Mouse (Mus musculus): ENCODE measurements around the gene Gm45234.
"Not testable (repeated sequence)": the region's sequence is repeated elsewhere in the genome, so short reads cannot be mapped to it uniquely, and the experiment has no call there.

Gm45234 gene

DNA sequence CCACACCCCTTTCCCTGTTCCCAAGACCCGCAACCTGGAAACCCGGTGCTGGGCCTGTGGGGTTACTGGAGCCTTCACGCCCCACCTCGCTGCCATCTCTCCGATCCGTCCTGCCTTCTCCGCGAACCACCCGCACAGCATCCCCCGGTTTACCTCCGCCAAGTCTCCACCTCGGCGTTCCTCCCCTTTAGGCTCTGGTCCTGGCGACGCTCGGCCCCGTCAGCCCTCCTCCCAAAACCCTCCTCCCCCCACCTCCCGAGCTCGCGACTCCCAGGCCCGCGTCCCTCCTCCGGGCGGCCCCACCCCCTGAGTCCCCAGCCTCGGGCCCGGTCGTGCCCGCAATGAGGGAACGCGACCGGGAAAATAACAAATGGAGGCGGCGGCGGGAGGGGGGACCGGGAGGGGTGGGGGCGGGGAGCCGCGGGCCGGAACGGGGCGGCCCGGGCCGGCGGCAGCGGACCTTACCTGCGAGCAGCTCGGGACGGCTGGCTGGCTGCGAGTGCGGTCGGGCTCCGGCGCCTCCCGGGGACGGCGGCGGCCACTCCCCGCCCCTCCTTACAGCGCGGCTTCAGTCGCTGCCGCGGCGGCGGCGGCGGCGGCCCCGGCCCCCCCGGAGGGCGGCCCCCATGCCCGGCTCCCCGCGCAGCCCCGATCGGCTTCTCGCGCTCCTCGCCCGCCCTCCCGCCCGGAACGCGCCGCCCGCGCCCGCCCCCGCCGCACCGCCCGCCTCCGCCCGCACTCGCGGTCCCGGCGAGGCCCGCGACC lies at the start of gene Gm45234, which contains the start of gene Atn1:
Gm45234 (minus strand) TSS at position 191 of the 765 bp plus-strand sequence.
Atn1 (minus strand) TSS at position 694 of the 765 bp plus-strand sequence.
- peak; percentile 84 for DNase-seq (ENCODE audit: extremely low spot score)

DNA sequence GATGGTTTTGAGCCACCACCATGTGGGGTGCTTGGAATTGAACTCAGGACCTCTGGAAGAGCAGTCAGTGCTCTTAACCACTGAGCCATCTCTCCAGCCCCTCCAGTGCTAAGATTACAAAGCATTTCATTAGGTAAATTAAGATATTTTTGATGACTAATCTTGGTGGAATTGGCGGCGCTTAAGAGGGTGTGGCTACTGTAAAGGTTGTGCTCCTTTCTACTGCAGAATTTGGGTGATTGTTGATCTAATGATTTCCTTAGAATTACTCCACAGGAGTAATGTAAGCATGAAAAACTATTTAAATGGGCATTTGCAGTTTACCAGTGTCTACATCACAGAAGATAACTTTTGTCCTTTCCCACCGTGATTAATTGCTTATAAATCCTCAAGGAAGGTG lies 48.5 kb upstream of the Gm45234 start:
- no peak for DNase-seq (ENCODE audit: extremely low spot score)

DNA sequence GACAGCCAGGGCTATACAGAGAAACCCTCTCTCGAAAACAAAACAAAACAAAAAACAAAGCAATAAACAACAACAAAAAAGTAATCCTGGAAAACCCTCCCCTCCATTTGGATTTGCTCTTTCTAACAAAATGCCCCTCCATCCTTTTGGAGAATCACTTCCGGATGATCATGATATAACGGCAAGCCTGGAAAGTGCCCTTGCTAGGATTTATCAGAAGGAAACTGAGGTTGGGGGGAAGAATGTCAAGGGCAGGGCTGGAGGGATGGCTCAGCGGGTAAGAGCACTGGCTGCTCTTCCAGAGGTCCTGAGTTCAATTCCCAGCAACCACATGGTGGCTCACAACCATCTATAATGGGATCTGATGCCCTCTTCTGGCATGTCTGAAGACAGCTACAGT lies 47.9 kb upstream of the Gm45234 start:
- not testable (repeated sequence) for DNase-seq (ENCODE audit: extremely low spot score)

DNA sequence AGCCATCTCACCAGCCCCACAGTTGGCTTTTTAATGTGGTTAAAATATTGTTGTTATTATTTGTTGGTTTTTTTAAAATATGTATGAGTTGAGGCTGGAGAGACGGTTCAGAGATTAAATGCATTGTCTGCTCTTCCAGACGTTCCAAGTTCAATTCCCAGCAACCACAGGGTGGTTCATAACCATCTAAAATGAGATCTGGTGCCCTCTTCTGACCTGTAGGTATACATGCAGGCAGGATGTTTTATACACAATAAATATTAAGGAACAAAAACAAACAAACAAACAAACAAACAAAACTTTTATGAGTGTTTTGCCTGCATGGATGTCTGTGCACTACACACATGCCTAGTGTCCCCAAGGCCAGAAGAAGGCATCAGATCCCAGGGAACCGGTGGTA lies 47.2 kb upstream of the Gm45234 start:
- DNase-seq (ENCODE audit: extremely low spot score) = no peak

DNA sequence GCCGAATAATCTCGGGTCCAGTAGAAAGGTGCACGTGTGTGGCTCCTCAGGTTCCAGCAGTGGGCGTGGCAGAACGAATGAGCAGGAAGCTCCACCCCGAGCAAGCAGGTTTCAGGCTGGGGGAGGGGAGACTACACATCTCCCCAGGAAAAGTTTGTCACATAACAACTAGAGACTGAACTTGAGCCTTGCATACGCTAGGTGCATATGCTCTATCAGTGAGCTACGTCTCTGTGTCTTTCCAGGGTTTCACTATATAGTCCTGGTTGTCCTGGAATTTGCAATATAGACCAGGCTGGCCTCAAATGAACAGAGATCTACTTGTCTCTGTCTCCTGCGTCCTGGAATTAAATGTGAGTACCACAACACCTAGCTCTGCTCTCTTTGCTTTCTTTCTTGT lies 46.6 kb upstream of the Gm45234 start:
- peak; percentile 61 for DNase-seq (ENCODE audit: extremely low spot score)

DNA sequence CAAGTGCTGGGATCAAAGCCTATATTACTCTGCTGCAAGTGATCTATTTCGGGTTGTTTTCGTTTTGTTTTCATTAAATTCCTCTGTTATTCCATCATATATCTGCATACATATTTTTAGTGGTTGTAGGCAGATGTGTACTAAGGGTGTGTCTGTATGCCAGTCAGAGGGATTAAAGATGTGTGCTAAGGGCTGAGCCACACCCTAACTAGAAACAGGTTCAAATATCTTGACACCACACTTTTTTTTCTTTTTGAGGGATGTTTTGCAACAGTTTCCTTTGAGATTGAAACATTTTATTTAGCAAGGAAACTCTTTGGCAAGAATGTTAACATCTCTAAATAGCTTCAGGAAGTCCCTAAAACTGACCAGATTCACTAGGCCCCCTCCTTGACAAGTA lies 40.4 kb upstream of the Gm45234 start:
- no peak for DNase-seq (ENCODE audit: extremely low spot score)

DNA sequence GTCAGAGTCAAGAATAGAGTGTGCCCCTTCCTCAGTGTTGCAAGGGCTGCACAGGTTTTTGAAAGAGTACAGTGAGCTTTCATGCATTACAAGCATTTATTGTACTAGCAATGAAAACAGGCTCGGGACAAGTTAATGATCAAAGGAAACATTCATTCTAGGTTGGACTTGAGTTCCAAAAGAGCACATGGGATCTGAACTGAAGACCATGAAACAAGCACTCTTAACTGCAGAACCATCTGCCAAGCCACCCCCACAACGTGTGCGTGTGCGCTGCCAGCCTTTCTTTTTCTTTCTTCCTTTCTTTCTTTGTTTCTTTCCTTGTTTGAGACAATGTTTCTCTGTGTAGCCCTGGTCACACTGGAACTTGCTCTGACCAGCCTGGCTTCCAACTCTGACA lies 40.0 kb upstream of the Gm45234 start:
- no peak for DNase-seq (ENCODE audit: extremely low spot score)

DNA sequence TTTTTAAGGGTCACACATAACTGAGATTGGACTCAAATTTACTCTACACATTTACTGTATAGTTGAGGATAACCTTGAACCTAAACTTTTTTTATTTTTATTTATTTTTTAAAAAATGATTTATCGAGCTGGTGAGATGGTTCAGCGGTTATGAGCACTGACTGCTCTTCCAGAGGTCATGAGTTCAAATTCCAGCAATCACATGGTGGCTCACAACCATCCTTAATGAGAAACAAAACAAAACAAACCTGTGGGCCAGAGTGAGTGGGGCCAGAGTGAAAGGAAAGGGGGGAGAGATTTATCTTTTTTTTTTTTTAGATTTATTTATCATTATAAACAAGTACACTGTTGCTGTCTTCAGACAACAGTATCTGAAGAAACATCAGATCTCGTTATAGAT lies 36.1 kb upstream of the Gm45234 start:
- no peak for DNase-seq (ENCODE audit: extremely low spot score)

DNA sequence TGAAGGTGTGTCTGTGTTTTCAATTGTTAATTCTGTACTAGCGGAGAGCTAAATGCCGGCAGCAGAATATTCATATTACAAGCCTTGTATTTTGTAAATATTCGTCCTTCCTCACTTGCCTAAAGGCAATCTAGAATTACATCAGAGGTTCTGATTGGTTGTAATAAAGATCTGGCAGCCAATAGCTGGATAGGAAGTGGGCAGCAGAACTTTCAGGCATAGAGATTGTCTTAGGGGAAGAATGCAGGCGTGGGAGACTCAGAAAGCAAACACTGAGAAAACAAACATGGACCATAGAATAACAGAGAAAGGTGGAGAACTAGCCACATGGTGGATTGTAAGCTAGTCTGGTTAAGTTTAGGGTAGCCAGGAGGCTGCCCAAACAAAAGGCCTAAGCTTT lies 34.3 kb upstream of the Gm45234 start:
- DNase-seq (ENCODE audit: extremely low spot score) = no peak

DNA sequence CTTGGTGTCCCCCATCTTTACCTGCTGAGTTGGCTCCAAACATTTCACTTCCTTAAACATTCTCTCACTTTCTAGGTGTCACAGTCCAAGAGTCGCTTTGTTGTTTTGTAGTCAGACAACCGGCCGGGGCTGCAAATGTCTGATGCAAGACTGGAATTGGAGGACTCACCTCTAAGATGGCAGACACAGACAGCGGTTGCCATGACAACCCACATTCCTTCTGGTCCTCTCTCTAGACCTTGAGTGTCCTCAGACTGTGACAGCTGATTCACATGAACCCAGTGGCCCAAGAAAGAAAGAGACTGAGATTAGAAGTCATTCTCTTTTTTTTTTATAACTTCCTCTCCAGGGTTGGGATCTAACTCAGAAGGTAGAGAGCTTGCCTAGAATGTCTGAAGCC lies 33.7 kb upstream of the Gm45234 start:
- no peak for DNase-seq (ENCODE audit: extremely low spot score)

DNA sequence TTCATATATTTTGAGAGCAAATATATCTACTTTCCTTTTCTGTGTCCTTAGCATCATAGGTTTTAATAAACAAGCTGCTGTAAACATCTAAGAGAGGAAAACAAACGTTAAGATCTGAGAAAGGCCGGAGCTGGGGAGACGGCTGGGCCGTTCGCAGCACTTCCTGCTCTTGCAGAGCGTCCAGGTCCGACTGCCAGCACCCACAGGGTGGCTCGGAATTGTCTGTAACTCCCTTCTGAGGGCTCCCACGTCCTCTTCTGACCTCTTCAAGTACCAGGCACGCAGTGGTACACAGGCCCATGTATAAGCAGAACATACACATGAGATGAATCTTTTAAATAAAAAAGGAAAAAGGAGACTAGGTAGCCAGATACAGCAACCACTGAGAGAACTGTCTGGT lies 31.9 kb upstream of the Gm45234 start:
- no peak for DNase-seq (ENCODE audit: extremely low spot score)

DNA sequence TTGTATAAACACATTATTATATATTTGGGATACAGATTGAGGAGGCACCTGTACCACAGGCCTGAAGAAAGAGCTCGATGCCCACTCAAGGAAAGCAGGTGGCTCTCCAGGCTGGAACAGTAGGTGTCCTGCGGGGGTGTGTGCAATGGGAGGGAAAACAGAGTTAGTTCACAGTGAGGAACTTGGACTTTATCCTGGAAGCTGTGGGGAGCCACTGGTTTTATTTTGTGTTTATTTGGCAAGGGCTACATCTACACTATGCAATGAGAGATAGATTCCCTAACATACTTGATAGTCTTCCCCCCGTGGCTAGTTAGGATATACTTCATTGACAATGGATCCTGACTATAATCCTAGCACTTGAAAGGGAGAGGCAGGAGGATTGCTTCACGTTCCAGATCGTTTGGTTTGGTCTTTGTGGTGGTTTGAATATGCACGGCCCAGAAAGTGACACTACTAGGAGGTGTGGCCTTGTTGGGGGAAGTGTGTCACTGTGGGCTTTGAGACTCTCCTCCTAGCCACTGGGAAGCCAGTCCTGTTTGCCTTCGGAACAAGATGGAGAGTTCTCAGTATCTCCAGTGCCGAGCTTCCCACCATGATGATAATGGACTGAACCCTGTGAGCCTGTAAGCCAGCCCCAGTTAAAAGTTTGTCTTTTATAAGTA lies 31.1 kb upstream of the Gm45234 start:
- DNase-seq (ENCODE audit: extremely low spot score) = no peak

DNA sequence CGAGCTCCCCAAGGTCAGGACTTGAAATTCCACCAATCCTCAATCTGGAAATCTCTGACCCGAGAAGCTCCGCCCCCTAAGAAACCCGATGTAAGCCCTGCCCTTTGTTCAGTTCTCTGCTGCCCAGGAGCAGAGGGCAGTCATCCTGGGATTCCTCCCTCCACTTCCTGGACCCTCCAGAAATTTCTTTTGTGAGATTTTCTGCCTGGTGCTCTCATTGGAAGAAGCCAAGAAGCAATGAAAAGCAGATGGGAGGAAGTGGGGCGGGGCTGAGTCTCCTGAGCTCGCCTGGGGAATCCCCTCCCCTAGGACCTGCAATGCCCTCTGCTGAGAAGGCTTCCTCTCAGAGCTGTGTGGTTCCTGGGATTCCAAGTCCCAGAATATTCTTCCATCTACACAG lies 26.6 kb upstream of the Gm45234 start:
- DNase-seq (ENCODE audit: extremely low spot score) = peak; percentile 60

DNA sequence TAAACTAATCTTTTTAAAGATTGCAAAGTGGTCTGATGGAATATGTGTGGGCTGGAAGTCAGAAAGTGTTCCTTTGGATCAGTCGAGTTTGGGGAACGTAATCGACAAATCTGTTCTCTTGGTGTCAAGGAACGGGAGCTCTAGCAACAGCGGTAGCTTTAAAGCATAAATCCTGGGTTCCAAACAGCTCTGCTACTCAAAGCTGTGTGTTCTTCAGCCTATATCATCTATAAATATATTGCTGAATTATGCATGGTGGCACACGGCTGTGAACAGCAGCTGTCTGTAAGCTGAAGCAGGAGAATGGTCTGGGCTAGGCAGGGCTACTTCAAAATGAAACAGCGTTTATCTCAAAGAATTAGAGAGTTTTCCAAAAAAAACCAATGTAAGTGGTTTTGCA lies 25.1 kb upstream of the Gm45234 start:
- no peak for DNase-seq (ENCODE audit: extremely low spot score)

DNA sequence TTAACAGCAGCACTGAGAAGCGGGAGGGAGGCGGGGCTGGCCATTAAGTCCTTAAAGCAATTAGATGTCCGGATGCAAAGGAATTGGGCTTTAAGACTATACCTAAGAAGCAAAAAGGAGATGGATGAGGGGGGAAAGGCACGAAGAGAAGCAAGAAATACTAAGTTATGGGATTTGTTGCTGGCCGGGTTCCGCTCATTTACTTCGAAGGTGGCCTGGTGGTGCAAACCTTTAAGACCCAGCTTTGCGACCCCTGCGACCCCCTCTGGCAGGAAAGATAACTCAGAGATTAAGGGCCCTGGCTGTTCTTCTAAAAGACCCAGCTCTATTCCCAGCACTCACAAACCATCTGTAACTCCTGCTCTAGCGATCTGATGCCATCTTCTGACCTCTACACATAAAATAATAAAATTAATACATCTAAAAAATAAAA lies 24.2 kb upstream of the Gm45234 start:
- DNase-seq (ENCODE audit: extremely low spot score) = no peak

DNA sequence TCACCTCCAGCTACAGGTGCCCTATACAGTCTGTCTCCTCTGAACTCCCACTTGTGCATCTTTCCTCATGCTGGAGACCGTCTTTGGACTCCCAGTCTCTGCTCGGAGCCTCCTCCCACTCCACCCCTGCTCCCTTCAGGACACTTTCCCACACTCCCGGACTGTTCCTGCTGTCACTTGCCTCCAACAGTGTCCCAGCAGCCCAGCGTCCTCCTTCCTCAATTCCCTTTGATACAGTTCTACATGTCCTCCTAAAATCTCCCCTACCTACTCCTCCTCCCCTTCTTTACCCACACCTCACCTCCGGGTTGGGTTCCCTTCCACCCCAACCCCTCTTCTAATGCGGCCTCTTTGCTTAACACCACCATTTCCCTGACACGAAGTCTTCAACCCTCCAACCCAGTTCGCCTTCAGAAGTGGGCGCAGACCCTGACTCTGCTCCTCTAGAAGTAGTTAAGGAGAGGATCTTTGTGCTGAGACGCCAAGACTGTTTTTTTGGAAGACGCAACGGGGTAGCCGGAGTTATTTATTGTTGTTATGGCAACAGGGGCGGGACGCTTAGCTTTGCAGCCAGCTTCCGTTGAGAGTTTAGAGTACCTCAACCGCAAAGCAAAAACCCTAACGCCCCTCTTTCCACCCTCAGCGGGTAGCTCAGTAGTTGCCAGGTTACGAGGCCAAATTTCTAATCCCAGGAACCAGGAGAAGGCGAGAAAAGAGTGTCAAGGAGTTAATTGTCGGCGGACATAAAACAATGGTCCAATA lies 23.6 kb upstream of the Gm45234 start, which contains the start of gene Lrrc23:
Lrrc23 (minus strand) TSS at position 506 of the 762 bp plus-strand sequence.
- peak; percentile 81 for DNase-seq (ENCODE audit: extremely low spot score)

DNA sequence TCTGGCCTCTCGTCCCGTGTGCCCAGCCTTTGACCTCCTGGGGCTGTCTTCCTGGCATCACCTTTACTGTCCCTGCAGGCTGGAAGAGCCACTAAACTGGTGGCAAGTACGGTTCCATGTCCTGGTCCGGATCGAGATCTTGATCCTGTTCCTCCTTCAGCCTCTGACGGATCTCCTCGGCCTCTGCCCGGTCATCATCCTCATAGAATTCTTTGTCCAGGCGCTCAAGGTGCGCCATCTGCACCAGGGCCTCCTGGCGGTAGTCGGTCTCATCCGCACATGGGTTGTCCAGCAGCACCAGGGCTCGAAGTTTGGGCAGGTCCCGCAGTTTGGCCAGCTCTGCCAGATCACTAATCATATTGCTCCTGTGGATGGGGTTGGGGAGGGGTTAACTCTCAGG lies 14.7 kb upstream of the Gm45234 start:
- no peak for DNase-seq (ENCODE audit: extremely low spot score)

DNA sequence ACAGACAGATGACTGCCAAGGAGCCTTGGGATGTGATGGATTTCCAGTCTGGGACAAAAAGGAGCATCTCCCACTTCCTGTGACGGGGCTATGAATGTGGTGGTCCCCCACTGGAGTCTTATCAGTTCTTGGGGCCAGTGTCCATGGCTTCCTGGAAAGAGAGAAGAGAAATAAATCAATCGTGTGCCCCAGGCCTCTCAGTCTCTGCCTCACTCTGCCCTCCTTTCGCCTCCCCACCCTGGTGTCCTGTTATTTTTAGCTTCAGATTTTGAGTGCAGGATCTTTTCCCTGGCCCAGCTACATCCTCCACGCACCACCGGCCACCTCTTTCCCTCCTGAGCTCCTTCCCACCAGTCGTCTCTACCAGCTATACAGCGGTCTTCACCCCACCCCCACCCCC lies 14.2 kb upstream of the Gm45234 start:
- no peak for DNase-seq (ENCODE audit: extremely low spot score)

DNA sequence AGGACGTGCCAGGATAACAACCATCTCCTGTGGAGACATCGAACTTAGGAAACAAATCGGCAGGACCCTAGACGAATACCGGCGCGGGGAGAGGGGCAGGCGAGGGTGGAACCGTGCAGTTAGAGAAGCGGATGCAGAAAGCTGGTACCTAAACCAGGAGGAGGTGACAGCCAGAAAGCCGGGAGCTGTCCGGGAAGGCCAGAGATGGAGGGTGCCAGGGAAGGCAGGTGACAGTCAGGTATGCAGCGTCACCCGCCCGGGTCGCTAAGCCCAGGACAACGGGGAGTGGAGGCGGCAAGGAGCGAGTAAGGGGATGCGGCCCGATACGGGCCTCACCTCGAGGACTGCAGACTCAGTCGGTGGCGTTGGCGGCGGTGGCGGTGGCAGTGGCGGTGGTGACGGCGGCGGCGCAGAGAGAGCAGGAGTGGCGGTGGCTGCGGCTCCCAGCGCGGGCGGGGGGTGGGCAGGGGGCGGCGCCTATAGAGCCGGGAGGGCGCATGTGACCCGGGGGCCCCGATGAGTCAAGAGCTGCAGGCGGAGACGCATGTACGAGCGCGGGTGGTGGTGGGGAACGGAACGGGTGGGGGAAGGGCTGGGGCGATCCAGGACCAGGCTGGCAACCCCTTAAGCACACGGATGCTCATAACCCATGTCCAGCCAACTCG lies 13.4 kb upstream of the Gm45234 start, which contains the start of gene Eno2:
Eno2 (minus strand) TSS at position 573 of the 665 bp plus-strand sequence.
- peak; percentile 48 for DNase-seq (ENCODE audit: extremely low spot score)

DNA sequence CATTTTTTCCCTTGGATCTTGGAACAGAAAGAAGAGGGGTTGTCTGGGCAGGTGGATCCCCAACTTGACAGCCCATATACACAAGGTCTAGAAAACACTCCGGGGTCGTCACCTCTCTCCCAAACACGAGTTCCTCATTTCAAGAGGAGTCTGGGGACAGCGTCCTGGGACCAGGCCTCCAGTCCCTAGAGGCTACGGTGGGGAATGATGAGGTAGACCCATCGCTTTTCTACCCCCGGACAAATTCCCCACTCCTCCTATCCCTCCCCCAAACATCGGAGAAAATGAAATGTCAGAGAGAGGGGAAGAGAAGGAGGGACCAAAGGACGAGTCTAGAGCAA lies 12.9 kb upstream of the Gm45234 start:
- no peak for DNase-seq (ENCODE audit: extremely low spot score)

DNA sequence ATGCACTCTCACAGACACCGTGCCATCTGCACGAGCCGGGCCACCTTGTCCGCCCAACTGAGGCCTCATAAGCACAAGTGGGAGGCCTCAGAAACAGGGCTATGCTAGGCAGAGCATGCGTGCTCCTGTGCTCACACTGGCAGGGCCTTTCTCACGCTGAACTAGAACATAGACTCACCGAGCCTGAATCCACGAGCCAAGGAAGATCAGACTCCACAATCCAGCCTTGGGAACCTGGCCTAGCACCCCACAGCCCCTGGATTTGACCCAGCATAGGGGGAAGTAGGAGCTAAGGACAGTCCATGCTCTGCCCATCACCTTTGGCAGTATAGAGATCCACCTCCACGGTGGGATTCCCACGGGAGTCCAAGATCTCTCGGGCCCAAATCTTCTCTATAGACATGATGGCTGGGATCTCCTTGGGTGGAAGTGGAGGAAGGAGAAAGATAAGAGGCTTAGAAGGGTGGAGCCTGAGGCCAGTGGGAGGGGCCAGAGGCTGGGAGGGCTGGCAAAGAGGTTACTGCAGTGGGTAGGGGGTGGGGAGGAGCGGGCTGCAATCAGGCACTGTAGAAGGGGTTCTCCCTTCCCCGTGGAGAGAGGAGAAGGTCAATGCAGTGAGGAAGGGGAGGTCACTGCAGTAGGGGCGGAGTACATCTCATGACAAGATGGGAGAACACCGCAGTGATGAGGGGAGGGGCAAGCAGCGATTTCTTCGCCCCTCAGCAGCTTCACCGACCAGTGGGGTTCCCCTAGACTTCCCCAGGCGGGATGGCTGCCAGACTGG lies 12.3 kb upstream of the Gm45234 start:
- DNase-seq (ENCODE audit: extremely low spot score) = no peak
